Mouse (Mus musculus) lung, embryonic 16.5 days (tissue): ENCODE data around the gene Fam227b. TPM values are rescaled to one million over a fixed set of nuclear protein-coding genes. Genes with fewer than 3 reads are reported as not detected.

Source experiments
- ATAC-seq: fragments of 200-750 bp; cut with Nextera tagmentation; 2 replicates; pipeline ENCODE4 v1.8.0; 2017; ENCODE audit warnings: low read depth, mild to moderate bottlenecking, moderate library complexity
- H3K27ac ChIP-seq: fragments of 300-500 bp; sonication (generic); 2 replicates; pipeline ENCODE4 v1.5.1; 2014; ENCODE audit warnings: mild to moderate bottlenecking, control low read depth, low read length
- H3K27me3 ChIP-seq: fragments of 300-500 bp; sonication (generic); 2 replicates; pipeline ENCODE4 v1.6.1; 2014; ENCODE audit warnings: low read depth, low read length, mixed read lengths; ENCODE audit not compliant: control insufficient read depth, insufficient read depth
- H3K36me3 ChIP-seq: fragments of 300-500 bp; sonication (generic); 2 replicates; pipeline ENCODE4 v1.6.1; 2014; ENCODE audit warnings: low read length; ENCODE audit not compliant: control insufficient read depth, insufficient read depth
- H3K4me1 ChIP-seq: fragments of 300-500 bp; sonication (generic); replicated peaks from 2 replicates; pipeline ENCODE4 v1.6.1; 2014; ENCODE audit warnings: low read length, mixed read lengths; ENCODE audit not compliant: control insufficient read depth, insufficient read depth
- H3K4me2 ChIP-seq: fragments of 300-500 bp; sonication (generic); 2 replicates; pipeline ENCODE4 v1.6.1; 2014; ENCODE audit warnings: low read depth, low read length, control low read depth
- H3K4me3 ChIP-seq: fragments of 300-500 bp; sonication (generic); 2 replicates; pipeline ENCODE4 v1.5.1; 2014; ENCODE audit warnings: mild to moderate bottlenecking, low read length, control low read depth
- H3K9ac ChIP-seq: fragments of 300-500 bp; sonication (generic); 2 replicates; pipeline ENCODE4 v1.6.1; 2014; ENCODE audit warnings: low read length, control low read depth
- H3K9me3 ChIP-seq: fragments of 300-500 bp; sonication (generic); 2 replicates; pipeline ENCODE4 v1.6.1; 2016; ENCODE audit warnings: low read length; ENCODE audit not compliant: control insufficient read depth
- WGBS: fragments of 180-500 bp; shearing (Covaris S2); extraction: QIAGEN DNeasy Blood & Tissue Kit; methylation state at CpG from one replicate; pipeline ENCODE4 v1.1.7; 2014; 5-methylcytosine and 5-hydroxymethylcytosine counted together
- polyA plus RNA-seq: library from polyadenylated mRNA; unstranded; fragments of >200 nt; fragmentation: Nextera tagmentation; extraction: Ambion mirVana; gene quantifications from 2 replicates; pipeline ENCODE4 v1.2.1, GENCODE M21; 2015

Gene Fam227b
- polyA plus RNA-seq, 1 experiment from 2014 or later: not detected

GRCm38 (mm10) chr2:126031186-126031900 lies 120.5 kb downstream of the Fam227b start:
- Histone ChIP-seq H3K4me2 (no peak overlapping the region), H3K9me3 (no peaks in the 10 kb centered on the region), H3K27ac (peak overlapping the region; percentile 91), H3K4me3 (no peak overlapping the region), H3K9ac (no peak overlapping the region), H3K4me1 (peaks cover 7% of the 10 kb centered on the region; the same call in 1 of the 2 replicates), H3K36me3 (no peaks in the 10 kb centered on the region), H3K27me3 (no peaks in the 10 kb centered on the region)
- peak; percentile 92 for ATAC-seq
- WGBS: 25% methylated on average over 8 of the region's 8 CpGs

- no peak overlapping the region for H3K4me3 ChIP-seq
- no peak overlapping the region for H3K27ac ChIP-seq
- no peaks in the 10 kb centered on the region for H3K27me3 ChIP-seq
- no peaks in the 10 kb centered on the region for H3K36me3 ChIP-seq
- WGBS: 67% methylated on average over 3 of the region's 3 CpGs
- H3K4me2 ChIP-seq: no peak overlapping the region
- no peak overlapping the region for H3K9ac ChIP-seq
- H3K4me1 ChIP-seq: no peaks in the 10 kb centered on the region
- ATAC-seq: no peak
- no peaks in the 10 kb centered on the region for H3K9me3 ChIP-seq
These were observed 135.9 kb downstream of the Fam227b start for GRCm38 (mm10) chr2:126015763-126016473.

GRCm38 (mm10) chr2:126014989-126015710 lies 136.7 kb downstream of the Fam227b start:
- Histone ChIP-seq H3K9ac (no peak overlapping the region), H3K4me3 (no peak overlapping the region)

GRCm38 (mm10) chr2:126006742-126007141 lies 145.1 kb downstream of the Fam227b start:
- H3K4me2 ChIP-seq: no peak overlapping the region
- H3K9me3 ChIP-seq: no peaks in the 10 kb centered on the region
- no peak overlapping the region for H3K4me3 ChIP-seq
- ATAC-seq: no peak
- no peaks in the 10 kb centered on the region for H3K36me3 ChIP-seq
- no peaks in the 10 kb centered on the region for H3K4me1 ChIP-seq
- no peak overlapping the region for H3K27ac ChIP-seq
- no peak overlapping the region for H3K9ac ChIP-seq
- no peaks in the 10 kb centered on the region for H3K27me3 ChIP-seq
- 60% methylated on average over 2 of the region's 2 CpGs for whole genome bisulfite sequencing

More at GRCm38 (mm10) chr2:126014989-126015710, 136.7 kb downstream of the Fam227b start:
- Histone ChIP-seq H3K36me3 (no peaks in the 10 kb centered on the region), H3K4me1 (no peaks in the 10 kb centered on the region), H3K27ac (no peak overlapping the region), H3K9me3 (no peaks in the 10 kb centered on the region), H3K4me2 (no peak overlapping the region), H3K27me3 (no peaks in the 10 kb centered on the region)
- ATAC-seq: no peak
- 54% methylated on average over 12 of the region's 12 CpGs for WGBS

- no peak overlapping the region for H3K4me3 ChIP-seq
- ATAC-seq: peak; percentile 59; the same call in 1 of the 2 replicates
- 31% methylated on average over 3 of the region's 3 CpGs for WGBS
These were observed 145.7 kb downstream of the Fam227b start for GRCm38 (mm10) chr2:126006088-126006487.

GRCm38 (mm10) chr2:126002291-126002690 lies 149.5 kb downstream of the Fam227b start:
- WGBS: 53% methylated on average over 5 of the region's 5 CpGs
- no peak for ATAC-seq
- H3K9ac ChIP-seq: no peak overlapping the region
- no peak overlapping the region for H3K4me2 ChIP-seq
- H3K36me3 ChIP-seq: no peaks in the 10 kb centered on the region
- no peaks in the 10 kb centered on the region for H3K27me3 ChIP-seq
- no peaks in the 10 kb centered on the region for H3K9me3 ChIP-seq
- no peak overlapping the region for H3K4me3 ChIP-seq
- no peak overlapping the region for H3K27ac ChIP-seq
- H3K4me1 ChIP-seq: no peaks in the 10 kb centered on the region

More at GRCm38 (mm10) chr2:126006088-126006487, 145.7 kb downstream of the Fam227b start:
- Histone ChIP-seq H3K9me3 (no peaks in the 10 kb centered on the region), H3K27ac (no peak overlapping the region), H3K27me3 (no peaks in the 10 kb centered on the region), H3K36me3 (no peaks in the 10 kb centered on the region), H3K9ac (no peak overlapping the region), H3K4me2 (no peak overlapping the region), H3K4me1 (no peaks in the 10 kb centered on the region)

GRCm38 (mm10) chr2:125975808-125976345 lies 175.9 kb downstream of the Fam227b start:
- Histone ChIP-seq H3K4me2 (no peak overlapping the region), H3K4me3 (no peak overlapping the region), H3K27ac (no peak overlapping the region), H3K27me3 (no peaks in the 10 kb centered on the region), H3K9ac (no peak overlapping the region), H3K4me1 (peaks cover 4% of the 10 kb centered on the region; the same call in 1 of the 2 replicates), H3K9me3 (no peaks in the 10 kb centered on the region), H3K36me3 (no peaks in the 10 kb centered on the region)
- 57% methylated on average over 5 of the region's 5 CpGs for WGBS
- ATAC-seq: peak; percentile 36

- no peak for ATAC-seq
- 91% methylated on average over 10 of the region's 10 CpGs for WGBS
These were observed 176.6 kb downstream of the Fam227b start for GRCm38 (mm10) chr2:125975206-125975605.

More at GRCm38 (mm10) chr2:125975206-125975605, 176.6 kb downstream of the Fam227b start:
- Histone ChIP-seq H3K4me1 (peaks cover 4% of the 10 kb centered on the region; the same call in 1 of the 2 replicates), H3K36me3 (no peaks in the 10 kb centered on the region), H3K4me3 (no peak overlapping the region), H3K9me3 (no peaks in the 10 kb centered on the region), H3K9ac (no peak overlapping the region), H3K4me2 (no peak overlapping the region), H3K27ac (no peak overlapping the region), H3K27me3 (no peaks in the 10 kb centered on the region)
